38 mouse cellular contexts compared by ENCODE assay signal in the genomic region with DNA sequence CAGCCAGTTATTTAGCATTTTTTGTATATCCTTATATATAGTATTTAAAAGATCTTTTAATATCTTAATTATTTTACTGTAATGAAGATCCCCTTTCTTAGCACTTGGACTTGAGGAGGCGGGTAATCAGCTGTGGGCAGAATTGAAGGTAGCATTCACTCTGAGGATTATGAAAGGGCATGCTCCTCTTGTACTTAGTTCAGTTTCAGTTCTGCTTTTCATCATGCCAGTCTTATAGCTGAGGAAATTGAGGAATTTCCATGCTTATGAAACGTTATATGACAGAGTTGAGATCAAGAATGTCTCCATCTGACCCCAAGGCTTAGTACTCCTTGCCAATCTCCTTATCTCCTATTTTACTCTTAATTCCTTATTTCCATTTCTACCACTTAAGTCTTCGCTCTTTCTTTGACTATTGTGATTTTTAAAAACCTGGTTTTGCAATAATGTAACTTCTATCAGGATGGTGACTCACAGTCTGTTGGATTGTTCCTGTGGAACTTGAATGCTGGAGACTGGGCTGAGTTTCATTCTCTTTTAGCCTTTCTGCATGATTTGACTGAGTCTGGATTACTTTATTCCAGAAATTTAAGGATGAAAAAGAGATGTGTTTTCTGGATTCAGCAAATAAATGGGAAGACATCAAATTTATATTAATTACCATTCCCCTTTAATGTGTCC.
A peak's percentile ranks its signal among the peaks of the same experiment; 100 is the strongest.
DNase-seq lines count a peak whose midpoint lies in the region; ATAC-seq and TF ChIP-seq lines count a peak whose summit lies in the region.
"Had no signal": no experiment of that assay in that cellular context is flagged by ENCODE, and none has a peak within 500 bp of the region (broad histone marks: within the 10 kb centered on the region; RNA-seq: fewer than 3 reads in every experiment).

No protein-coding gene starts in this region.

- no peaks in the 10 kb centered on the region for H3K36me3 ChIP-seq in forebrain, embryonic 13.5 days (ENCODE audit: poor library complexity, severe bottlenecking)
- no peaks in the 10 kb centered on the region for H3K36me3 ChIP-seq in hindbrain, embryonic 10.5 days
- H3K36me3 ChIP-seq: embryonic facial prominence, embryonic 12.5 days; forebrain, embryonic 10.5 days; G1E; heart, embryonic 13.5 days; hindbrain, embryonic 13.5 days; limb, embryonic 10.5 days; limb, embryonic 15.5 days; liver, embryonic 15.5 days; midbrain, embryonic 10.5 days; neural tube, embryonic 12.5 days; stomach, embryonic 15.5 days had no signal

- H3K9ac ChIP-seq in forebrain, embryonic 13.5 days = no peak overlapping the region
- H3K9ac ChIP-seq: embryonic facial prominence, embryonic 12.5 days; heart, embryonic 13.5 days; hindbrain, embryonic 13.5 days; limb, embryonic 15.5 days; liver, embryonic 15.5 days; lung, embryonic 14.5 days; neural tube, embryonic 12.5 days; stomach, embryonic 15.5 days had no signal

- H3K4me3 ChIP-seq in bone marrow macrophage, adult 2 months (ENCODE audit: insufficient read depth, low read length) = no peak overlapping the region
- no peak overlapping the region for H3K4me3 ChIP-seq in forebrain, embryonic 13.5 days
- H3K4me3 ChIP-seq in hindbrain, embryonic 10.5 days = no peak overlapping the region
- H3K4me3 ChIP-seq: embryonic facial prominence, embryonic 12.5 days; forebrain, embryonic 10.5 days; gastrocnemius, adult 2 months; heart, adult 2 months; heart, embryonic 13.5 days; hindbrain, embryonic 13.5 days; limb, embryonic 10.5 days; limb, embryonic 15.5 days; liver, embryonic 15.5 days; midbrain, embryonic 10.5 days; myocyte; neural tube, embryonic 12.5 days; stomach, embryonic 15.5 days had no signal

- no peak overlapping the region for H3K4me2 ChIP-seq in forebrain, embryonic 13.5 days
- H3K4me2 ChIP-seq: embryonic facial prominence, embryonic 12.5 days; heart, embryonic 13.5 days; hindbrain, embryonic 13.5 days; limb, embryonic 15.5 days; liver, embryonic 15.5 days; lung, embryonic 14.5 days; neural tube, embryonic 12.5 days; stomach, embryonic 15.5 days had no signal

- peak overlapping the region; percentile 35; the same call in 1 of the 2 replicates for H3K27ac ChIP-seq in bone marrow macrophage, adult 2 months (ENCODE audit: insufficient read depth, low read depth, low read length)
- H3K27ac ChIP-seq in forebrain, embryonic 13.5 days = no peak overlapping the region
- H3K27ac ChIP-seq in hindbrain, embryonic 10.5 days = no peak overlapping the region
- H3K27ac ChIP-seq: embryonic facial prominence, embryonic 12.5 days; forebrain, embryonic 10.5 days; gastrocnemius, adult 2 months; heart, adult 2 months; heart, embryonic 13.5 days; hindbrain, embryonic 13.5 days; kidney, postnatal 0 days; limb, embryonic 10.5 days; limb, embryonic 15.5 days; liver, embryonic 15.5 days; macrophage; midbrain, embryonic 10.5 days; neural tube, embryonic 12.5 days; stomach, embryonic 15.5 days had no signal

- peak; percentile 56 to 85; a peak in 3 of 4 replicates for ATAC-seq in hematopoietic stem cell, adult 5-6 weeks (replicated peaks in 1 of 2; ENCODE audit: insufficient read depth in 1 of 2, low FRiP score in 2 of 2, low TSS enrichment in 1 of 2, low read depth in 1 of 2, poor library complexity in 2 of 2, severe bottlenecking in 2 of 2)
- ATAC-seq in forebrain, embryonic 13.5 days = no peak
- ATAC-seq: forebrain, embryonic 16.5 days; intestine, embryonic 16.5 days; midbrain, embryonic 16.5 days had no signal

- no peak for TF ChIP-seq CTCF in bone marrow macrophage, adult 2 months (IDR thresholded peaks at IDR 0.05; ENCODE audit: low read depth, low read length)

- 87% methylated on average over 3 of the region's 3 CpGs for WGBS in forebrain, embryonic 13.5 days
- WGBS in hindbrain, embryonic 10.5 days = 83% methylated on average over 3 of the region's 3 CpGs

- peaks cover 27% of the 10 kb centered on the region for H3K4me1 ChIP-seq in bone marrow macrophage, adult 2 months (ENCODE audit: control insufficient read depth, insufficient read depth, low read length)
- no peaks in the 10 kb centered on the region for H3K4me1 ChIP-seq in forebrain, embryonic 13.5 days
- H3K4me1 ChIP-seq in hindbrain, embryonic 10.5 days (replicated peaks) = no peaks in the 10 kb centered on the region
- H3K4me1 ChIP-seq: embryonic facial prominence, embryonic 12.5 days; forebrain, embryonic 10.5 days; heart, embryonic 13.5 days; hindbrain, embryonic 13.5 days; limb, embryonic 10.5 days; limb, embryonic 15.5 days; liver, embryonic 15.5 days; midbrain, embryonic 10.5 days; neural tube, embryonic 12.5 days; stomach, embryonic 15.5 days had no signal

- H3K27me3 ChIP-seq in forebrain, embryonic 13.5 days = no peaks in the 10 kb centered on the region
- H3K27me3 ChIP-seq in hindbrain, embryonic 10.5 days (ENCODE audit: insufficient read depth, poor library complexity, severe bottlenecking) = no peaks in the 10 kb centered on the region
- H3K27me3 ChIP-seq: embryonic facial prominence, embryonic 12.5 days; heart, embryonic 13.5 days; hindbrain, embryonic 13.5 days; limb, embryonic 15.5 days; liver, embryonic 15.5 days; neural tube, embryonic 12.5 days; stomach, embryonic 15.5 days had no signal

- no peak for TF ChIP-seq POLR2A in bone marrow macrophage, adult 2 months (IDR thresholded peaks at IDR 0.05; ENCODE audit: borderline replicate concordance, low read depth, low read length)

- no peaks in the 10 kb centered on the region for H3K9me3 ChIP-seq in forebrain, embryonic 13.5 days (replicated peaks)
- H3K9me3 ChIP-seq in hindbrain, embryonic 10.5 days = no peaks in the 10 kb centered on the region
- H3K9me3 ChIP-seq: embryonic facial prominence, embryonic 12.5 days; forebrain, embryonic 10.5 days; heart, embryonic 13.5 days; hindbrain, embryonic 13.5 days; limb, embryonic 10.5 days; limb, embryonic 15.5 days; liver, embryonic 15.5 days; midbrain, embryonic 10.5 days; neural tube, embryonic 12.5 days; stomach, embryonic 15.5 days had no signal

- intact Hi-C loops in heart, postnatal 25 days (cut with DNase I) = no loop called here

- DNase-seq in heart, adult 8-10 months (ENCODE audit: low spot score) = peak; percentile 1
- no peak for DNase-seq in heart, postnatal 25 days (ENCODE audit: low spot score)
- peak; percentile 20 for DNase-seq in A20 (ENCODE audit: low read depth, low spot score)
- DNase-seq in testis, postnatal 14 days (ENCODE audit: low spot score) = no peak
- DNase-seq in hindbrain, embryonic 10.5 days (ENCODE audit: low spot score) = no peak
- DNase-seq: adrenal gland, postnatal 25 days; cerebellum, adult 9-10 months; cerebellum, postnatal 36 days; embryo, embryonic 11 days; gastrocnemius, adult 2 months; gastrocnemius, postnatal 36 days; heart, adult 2 months; heart, postnatal 10 days; kidney, adult 8-10 months; kidney, postnatal 4 days; layer of hippocampus, postnatal 36 days; lung, embryonic 14.5 days; thymus, postnatal 25 days had no signal

Comparison
In these comparisons a context has a peak if more than half of its experiments do, and no peak if none do; other contexts are left out.
1. DNase-seq: peak in heart, adult 8-10 months (single experiment) and A20 (single experiment); none in heart, postnatal 25 days (single experiment), testis, postnatal 14 days (single experiment) and hindbrain, embryonic 10.5 days (single experiment).